Mouse (Mus musculus) cerebellum, postnatal 36 days (tissue): ENCODE results near the gene Trabd.

ENCODE experiments used
- DNase-seq, 2 experiments: peaks; one replicate each; pipeline ENCODE4 v3.0.0; 2021 to 2022; ENCODE audit warnings: mixed read lengths in 2 of 2

The Trabd gene

GRCm38 (mm10) chr15:89074613-89075477, at the start of gene Trabd:
TSS of gene Trabd (plus strand) at chr15:89075124.
- peak in 1 of 2 experiments; percentile 12 for DNase-seq

DNA sequence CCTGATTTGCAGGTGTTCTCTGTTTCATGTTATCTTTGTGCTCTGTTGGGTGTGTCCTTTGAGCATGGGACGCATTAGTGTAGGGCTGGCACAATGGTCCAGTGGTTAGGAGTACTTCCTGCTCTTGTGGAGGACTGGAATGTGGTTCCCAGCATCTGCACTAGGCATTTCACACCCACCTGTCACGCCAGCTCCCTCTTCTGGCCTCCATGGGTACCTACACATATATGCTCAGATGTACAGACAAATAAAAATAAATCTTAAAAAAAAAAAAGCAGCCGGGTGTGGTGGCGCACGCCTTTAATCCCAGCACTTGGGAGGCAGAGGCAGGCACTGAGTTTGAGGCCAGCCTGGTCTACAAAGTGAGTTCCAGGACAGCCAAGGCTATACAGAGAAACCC, 30.5 kb upstream of the Trabd start:
- no peak for DNase-seq

DNA sequence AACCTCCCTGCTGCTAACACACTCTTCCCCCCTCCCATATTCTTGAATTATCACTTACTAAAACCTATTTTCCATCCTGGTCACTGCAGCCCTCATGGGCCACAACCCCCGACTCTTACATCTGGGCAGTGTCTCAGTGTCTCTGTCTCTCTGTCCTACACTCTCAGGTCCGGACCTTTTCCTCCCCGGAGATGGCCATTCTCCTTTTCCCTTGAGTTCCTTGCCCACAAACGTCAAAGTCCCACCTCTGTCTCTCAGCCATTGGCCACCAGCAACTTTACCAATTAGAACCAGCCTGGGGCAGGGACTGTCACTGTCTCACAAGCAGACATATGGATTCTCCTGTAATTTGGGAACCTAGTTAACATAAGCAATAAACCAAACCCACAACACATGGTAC, 28.6 kb upstream of the Trabd start:
- DNase-seq: no peak

DNA sequence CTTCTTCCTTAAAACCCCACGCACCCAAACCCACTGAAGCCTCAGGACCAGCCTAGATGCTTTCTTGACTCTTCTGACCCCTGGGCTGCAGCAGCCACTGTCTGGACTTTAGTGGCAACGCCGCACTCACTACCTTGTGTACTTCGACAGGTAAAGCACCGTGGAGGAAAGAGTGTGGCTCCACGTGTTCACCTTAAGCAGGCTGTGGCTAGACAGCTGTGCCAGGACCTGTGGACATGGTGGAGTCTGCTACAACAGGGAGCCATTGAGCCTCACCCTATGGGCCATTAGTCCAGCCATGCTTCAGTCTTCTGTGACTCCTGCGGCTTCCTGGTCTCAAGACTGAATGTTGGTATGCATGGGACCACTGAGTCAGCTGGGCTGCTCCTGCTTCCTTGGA, 20.3 kb upstream of the Trabd start:
- no peak for DNase-seq

DNA sequence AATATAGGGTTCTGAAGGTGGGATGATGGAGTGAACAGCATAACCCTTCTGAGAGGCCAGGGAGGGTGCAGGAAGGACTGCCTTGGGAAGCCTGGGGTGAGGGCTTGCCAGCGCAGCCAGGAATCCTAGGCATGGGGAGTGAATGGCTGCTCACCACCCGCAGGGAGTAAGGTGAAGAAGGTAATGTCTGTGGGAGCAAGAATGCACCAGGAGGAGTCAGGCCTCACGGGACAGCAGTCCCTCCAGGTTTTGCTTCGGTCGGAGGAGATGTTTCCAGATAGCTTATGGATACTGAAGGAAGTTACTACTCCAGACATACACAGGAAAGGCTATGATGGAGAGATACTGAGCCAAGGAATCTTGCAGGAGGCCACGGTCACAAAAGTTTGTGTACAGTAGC, 16.2 kb upstream of the Trabd start:
- peak in 1 of 2 experiments; percentile 15 for DNase-seq

DNA sequence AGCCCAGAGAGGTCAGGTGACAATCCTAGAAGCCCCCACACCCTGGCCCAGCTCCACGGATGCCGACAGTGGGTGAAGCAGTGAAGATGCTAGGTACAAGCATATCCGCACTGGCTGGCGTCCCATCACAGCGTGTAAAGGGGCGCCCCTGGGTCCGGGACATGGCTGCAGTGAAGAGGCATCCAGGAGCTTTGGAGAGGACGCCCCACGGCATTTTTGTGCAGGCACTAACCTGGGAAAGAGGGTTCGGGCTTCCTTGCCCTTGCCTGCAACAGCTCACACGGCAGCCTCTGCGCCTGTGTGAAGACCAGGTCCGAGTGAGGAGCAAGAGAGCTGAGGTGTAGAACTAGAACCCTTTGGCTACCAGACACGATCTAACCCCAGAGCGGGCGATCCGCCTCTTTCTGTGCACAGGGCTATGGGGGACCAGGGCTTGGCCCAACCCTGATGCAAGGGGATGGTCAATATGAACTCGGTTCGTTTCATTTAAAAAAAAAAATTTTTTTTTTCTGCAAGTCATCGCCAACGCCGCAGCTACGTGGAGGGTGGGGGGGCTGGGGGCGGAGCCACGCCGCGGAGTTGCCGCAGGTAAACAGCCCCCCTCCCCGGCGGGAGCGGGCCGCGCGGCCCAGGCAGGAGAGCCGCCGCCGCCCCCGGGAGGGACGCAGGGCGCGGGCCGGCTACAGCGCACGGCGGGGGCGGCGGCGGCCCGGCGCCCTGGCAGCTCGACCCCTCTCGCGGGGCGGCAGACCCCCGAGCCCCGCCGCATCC, 15.6 kb upstream of the Trabd start, which contains the start of gene Panx2:
Gene Panx2, plus strand, starts transcription at position 574 of the 771 bp plus-strand sequence.
- peak; percentile 60 to 67 for DNase-seq

GRCm38 (mm10) chr15:89060032-89060681, 14.8 kb upstream of the Trabd start:
- DNase-seq: peak; percentile 56 to 66

- DNase-seq: peak; percentile 24 to 25
Observed at GRCm38 (mm10) chr15:89060811-89061460, 14.0 kb upstream of the Trabd start.

DNA sequence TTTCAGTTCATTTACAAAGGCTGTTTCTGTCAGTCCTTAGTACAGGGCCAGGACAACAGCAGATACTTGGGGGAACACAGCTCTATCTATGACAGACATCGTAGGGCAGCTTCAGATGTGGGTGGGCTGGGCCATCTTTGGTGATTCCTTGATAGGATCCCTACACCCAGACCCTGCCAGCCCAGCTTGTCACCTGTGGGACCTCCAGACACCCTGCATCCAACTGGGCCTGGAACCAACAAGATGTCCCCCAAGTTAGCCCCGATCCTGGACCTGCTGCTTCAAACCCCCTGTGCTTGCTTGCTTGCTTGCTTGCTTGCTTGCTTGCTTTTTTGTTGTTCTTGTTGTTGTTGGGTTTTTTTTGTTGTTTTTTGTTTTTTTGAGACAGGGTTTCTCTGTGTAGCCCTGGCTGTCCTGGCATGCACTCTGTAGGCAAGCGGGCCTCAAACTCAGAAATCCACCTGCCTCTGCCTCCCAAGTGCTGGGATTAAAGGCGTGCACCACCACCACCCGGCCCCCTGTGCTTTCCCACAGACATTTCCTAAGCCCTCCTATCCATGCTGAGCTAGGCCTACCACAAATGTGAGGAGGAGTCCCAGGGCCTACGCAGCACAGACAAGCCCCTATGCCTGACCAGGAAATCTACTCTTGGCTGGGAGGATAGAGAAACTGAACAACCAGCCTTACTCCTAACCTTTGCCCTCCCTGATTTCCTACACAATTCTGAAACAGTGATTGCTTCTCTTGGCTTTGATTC, 13.0 kb upstream of the Trabd start:
- DNase-seq: no peak

DNA sequence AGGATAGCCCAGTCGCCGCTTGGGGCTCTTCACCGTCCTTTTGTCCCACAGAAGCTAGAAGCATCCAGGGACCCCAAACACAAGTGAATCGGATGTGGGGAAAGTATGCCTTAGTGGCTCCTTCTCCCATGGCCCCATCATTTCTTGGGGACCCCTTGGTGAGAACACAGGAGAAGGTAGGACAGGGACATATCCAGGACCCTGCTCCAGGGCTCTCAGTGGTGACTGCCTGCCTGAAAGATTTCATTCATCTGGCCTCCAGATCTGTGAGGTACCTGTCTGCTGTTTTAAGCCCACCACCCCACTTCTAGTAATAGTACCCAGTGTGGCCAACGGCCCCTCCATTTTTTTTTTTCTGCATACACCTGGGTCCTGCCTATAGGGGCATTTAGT, 12.4 kb upstream of the Trabd start:
- no peak for DNase-seq

DNA sequence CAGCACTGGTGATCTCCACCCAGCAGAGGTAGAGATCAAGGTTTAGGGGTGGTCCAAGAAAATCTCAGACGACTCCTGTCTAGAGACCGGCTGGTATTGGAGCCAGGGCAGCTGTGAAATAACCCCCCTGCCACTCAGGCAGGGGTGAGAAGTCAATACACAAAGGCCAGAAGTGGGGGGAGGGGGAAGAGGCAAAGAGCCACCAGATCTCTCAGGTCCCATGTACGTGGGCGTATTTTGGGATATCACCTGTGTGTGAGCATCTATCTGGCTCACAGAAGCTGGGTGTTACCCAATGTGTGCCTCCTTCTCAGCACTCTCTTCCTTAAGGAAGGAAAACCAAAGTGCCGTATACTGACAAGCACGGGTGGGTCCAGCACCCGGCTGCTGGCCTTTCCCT, 11.9 kb upstream of the Trabd start:
- peak in 1 of 2 experiments; percentile 9 for DNase-seq

DNA sequence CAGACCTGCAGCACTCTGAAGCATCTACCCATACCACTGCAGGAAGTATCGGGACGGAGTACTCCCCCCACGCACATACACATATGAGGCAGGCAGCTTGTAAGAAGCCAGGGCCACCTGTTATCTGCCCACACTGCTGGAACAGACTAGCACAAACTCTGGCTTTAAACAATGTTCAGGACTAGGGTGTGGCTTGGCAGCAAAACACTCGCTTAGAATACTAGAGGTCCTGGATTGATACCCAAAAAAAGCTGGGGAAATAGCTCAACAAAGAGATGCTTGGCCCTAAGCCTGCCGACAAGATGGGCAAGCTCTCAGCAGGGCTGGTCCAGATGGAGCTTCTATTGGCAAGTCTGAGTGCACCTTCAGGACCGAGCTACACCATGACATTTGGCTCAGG, 11.4 kb upstream of the Trabd start:
- peak; percentile 76 to 79 for DNase-seq

DNA sequence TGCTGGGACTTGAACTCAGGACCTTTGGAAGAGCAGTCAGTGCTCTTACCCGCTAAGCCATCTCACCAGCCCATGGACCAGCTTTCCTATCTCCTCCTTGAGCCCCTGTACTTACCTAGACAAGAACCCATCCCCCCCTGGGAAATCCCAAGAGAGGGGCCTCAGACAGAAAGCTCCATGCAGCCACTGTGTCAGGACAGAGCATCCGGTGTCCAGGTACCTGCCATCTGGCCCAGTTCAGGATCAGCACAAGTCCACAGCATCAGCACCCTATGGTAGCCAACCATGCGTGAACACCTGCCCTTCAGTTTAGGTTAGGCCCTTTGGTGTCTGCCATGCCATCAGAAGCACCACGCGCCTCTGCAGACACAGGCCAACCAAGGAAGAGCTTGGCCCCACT, 10.0 kb upstream of the Trabd start:
- DNase-seq: peak in 1 of 2 experiments; percentile 7

DNA sequence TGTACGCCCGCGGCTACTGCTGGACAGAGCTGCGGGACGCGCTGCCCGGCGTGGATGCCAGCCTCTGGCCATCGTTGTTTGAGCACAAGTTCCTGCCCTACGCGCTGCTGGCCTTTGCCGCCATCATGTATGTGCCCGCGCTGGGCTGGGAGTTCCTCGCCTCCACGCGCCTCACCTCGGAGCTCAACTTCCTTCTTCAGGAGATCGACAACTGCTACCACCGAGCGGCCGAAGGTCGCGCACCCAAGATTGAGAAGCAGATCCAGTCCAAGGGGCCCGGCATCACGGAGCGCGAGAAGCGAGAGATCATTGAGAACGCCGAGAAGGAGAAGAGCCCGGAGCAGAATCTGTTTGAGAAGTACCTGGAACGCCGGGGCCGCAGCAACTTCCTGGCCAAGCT, 7.3 kb upstream of the Trabd start:
- peak in 1 of 2 experiments; percentile 10 for DNase-seq

DNA sequence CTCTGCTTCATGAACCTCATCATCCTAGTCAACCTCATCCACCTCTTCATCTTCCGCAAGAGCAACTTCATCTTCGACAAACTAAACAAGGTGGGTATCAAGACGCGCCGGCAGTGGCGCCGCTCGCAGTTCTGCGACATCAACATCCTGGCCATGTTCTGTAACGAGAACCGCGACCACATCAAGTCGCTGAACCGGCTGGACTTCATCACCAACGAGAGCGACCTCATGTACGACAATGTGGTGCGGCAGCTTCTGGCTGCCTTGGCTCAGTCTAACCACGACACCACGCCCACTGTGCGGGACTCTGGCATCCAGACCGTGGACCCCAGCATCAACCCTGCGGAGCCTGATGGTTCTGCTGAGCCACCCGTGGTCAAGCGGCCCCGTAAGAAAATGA, 6.7 kb upstream of the Trabd start:
- peak in 1 of 2 experiments; percentile 13 for DNase-seq

DNA sequence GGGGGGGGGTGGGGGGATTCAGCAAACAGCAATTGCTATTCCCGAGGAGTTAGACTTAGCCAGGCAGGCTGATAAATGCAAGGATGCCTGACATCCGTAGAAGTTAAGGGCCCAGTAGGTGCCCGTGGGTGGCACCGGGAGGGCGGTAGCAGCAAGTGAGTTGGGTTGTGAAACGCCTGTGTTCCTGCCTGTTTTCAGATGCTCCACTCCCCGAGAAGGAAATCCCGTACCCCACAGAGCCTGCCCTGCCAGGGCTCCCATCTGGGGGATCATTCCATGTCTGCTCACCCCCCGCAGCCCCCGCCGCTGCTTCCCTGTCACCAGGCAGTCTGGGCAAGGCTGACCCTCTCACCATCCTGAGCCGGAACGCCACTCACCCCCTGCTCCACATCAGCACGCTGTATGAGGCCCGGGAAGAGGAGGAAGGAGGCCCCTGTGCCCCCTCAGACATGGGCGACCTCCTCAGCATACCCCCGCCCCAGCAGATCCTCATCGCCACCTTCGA, 5.5 kb upstream of the Trabd start:
- peak; percentile 3 to 7 for DNase-seq

GRCm38 (mm10) chr15:89070606-89071005, 4.3 kb upstream of the Trabd start:
- DNase-seq: peak in 1 of 2 experiments; percentile 13

- DNase-seq: peak in 1 of 2 experiments; percentile 18
Observed at GRCm38 (mm10) chr15:89073993-89074603, 826 bp upstream of the Trabd start.

- DNase-seq: peak; percentile 85 to 91
Observed at GRCm38 (mm10) chr15:89075478-89076147, 689 bp downstream of the Trabd start.

DNA sequence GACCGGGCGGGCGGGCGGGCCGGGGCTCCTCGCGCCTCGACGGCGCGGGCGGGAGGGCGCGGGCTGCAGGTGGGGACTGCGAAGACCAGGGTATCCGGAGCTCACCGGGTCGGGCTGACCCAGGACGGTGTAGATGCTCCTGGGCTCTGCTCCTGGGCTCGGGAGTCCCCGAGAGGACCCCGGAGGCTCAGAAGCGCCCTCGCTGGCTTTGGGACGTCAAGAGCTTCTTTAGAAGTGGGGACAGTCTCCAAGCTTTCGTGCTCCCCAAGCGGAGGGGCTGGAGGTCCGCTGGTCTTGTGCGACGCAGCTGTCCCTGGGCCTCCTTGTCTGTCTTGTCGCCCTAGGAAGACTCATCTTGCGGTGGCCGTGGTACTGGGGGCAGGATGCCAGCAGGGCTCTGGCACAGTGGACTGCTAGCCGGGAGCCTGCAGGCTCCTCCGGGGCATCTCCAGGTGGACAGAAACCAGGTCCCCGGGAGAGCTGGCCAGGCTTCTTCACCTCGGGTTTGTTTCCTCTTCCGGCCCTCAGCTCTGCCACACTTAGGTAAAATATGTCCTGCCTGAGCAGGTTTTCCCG, 1.3 kb downstream of the Trabd start:
- DNase-seq: peak; percentile 77 to 80
